Mouse (Mus musculus) heart, adult 2 months (tissue): ENCODE data around the gene Tnks2.

Experiments
- CTCF ChIP-seq: fragments of 200-600 bp; IDR thresholded peaks from 2 replicates; pipeline ENCODE4 v1.8.1; 2022; ENCODE audit warnings: antibody characterized with exemption, mild to moderate bottlenecking, moderate library complexity
- EP300 ChIP-seq: fragments of 200-500 bp; IDR thresholded peaks from 2 replicates; pipeline ENCODE4 v1.6.1; 2011; ENCODE audit warnings: low read depth, low read length, control low read depth; ENCODE audit not compliant: insufficient read depth

DNA sequence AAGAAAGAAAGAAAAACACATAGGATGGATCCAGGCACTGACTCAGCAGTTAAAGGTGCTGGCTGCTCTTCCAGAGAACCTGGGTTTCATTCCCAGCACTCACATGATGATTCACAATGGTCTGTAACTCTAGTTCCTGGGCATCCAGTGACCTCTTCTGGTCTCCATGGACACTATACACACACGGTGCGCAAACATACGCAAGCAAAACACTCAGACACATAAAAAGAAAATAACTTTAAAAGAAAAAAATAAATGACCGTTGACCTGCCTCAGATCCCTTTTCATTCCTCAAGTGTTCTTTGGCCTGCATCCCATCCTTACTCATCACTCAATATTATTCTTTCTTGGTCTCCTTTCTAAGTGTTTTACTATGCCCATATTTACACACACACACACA is 13.6 kb upstream of the Tnks2 start:
- TF ChIP-seq EP300 (no peak), CTCF (no peak)
